Mouse (Mus musculus): ENCODE data around the gene Zbtb17.

Zbtb17 gene

DNA sequence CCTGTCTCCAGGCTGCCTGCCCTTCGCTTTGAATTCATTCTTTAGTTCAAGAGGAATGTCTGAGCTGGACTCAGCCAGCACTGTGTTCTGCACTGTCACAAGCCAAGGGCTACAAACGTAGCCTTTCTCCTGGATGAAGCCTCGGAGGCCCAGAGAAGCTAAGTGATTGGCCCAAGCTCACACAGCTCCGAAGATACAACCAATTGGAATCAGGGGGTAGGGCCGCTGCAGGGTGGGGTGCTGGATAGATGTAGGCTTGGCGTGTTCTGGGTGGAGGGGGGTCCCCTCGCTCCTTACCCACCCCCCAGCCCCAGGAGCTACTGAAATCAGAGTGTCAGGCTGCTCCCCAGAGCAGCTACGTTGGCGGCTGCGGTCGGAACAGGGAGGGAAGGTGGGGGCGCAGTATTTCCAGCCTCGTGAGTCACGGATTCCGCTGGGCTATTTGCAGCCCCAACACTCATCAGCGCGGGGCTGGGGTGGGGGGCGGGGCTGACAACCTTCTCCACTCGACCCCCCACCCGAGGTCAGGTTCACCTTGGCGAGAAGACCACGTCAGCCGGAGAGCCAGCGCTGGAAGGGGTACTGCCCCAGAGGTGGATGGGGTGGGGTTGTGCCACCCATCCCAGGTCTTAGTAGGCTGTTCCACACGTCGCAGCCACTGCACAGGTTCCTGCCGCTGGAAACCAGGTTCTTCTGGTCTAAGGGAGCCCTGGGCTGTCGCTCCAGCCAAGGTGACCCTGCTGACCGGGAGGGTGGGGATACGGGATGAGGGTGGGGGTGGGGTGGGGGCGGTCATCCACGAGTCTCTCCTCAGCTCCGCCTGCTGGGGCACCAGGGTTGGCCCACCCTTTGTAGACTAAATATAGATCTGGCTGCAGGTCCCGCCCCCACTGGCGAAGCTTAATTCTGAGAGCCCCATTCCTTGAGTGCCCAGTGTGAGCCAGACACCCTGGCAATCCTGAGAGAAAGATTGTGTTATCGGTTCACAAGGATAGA, 18.7 kb upstream of the Zbtb17 start:
- DNase-seq (ENCODE audit: extremely low read depth, insufficient read length, low spot score) = no peak

- DNase-seq (ENCODE audit: extremely low read depth, insufficient read length, low spot score) = no peak
Observed at GRCm38 (mm10) chr4:141426796-141427745, 17.4 kb upstream of the Zbtb17 start.

GRCm38 (mm10) chr4:141427921-141428320, 16.5 kb upstream of the Zbtb17 start:
- DNase-seq (ENCODE audit: extremely low read depth, insufficient read length, low spot score) = no peak

DNA sequence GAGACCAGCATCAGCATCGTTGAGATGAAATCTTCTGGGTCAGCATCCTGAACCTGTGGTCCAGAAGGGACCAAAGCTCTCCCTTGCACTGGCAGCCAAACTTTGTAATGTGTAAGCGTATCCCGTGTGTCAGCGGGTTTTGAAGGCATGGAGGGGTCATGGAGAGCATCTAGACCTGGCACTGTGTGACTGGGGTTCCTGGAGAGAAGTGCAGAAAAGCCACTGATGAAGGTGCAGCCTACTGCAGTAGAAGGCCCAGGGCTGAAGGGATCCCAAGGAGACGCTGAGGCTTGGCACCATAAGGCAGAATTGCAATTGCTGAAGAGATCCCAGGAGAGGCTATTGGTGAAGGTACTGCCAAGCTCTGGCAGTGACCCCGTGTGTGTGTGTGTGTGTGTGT, 15.1 kb upstream of the Zbtb17 start:
- no peak for DNase-seq (ENCODE audit: extremely low read depth, insufficient read length, low spot score)

- DNase-seq (ENCODE audit: extremely low read depth, insufficient read length, low spot score) = peak; percentile 23
Observed at GRCm38 (mm10) chr4:141429847-141430246, 14.6 kb upstream of the Zbtb17 start.

DNA sequence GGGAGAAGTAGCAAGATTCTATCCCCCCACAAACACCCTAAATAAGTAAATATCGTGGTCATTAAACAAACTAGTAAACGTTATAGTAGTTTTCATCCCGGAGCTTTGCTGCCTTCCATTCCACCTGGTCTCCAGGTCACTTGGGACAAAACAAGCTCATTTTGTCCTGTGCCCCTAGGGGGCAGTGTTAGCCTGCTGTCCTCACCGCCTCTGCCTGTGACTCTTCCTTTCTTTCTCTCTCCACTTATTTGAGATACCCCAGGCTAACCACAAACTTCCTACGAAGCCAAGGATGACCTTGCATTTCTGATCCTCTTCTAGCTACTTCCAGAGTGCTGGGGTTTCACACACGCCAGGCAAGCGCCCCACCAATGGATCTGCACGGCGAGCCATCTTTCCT, 13.5 kb upstream of the Zbtb17 start:
- peak; percentile 40 for DNase-seq (ENCODE audit: extremely low read depth, insufficient read length, low spot score)

GRCm38 (mm10) chr4:141432666-141433065, 11.8 kb upstream of the Zbtb17 start:
- DNase-seq (ENCODE audit: extremely low read depth, insufficient read length, low spot score) = no peak

DNA sequence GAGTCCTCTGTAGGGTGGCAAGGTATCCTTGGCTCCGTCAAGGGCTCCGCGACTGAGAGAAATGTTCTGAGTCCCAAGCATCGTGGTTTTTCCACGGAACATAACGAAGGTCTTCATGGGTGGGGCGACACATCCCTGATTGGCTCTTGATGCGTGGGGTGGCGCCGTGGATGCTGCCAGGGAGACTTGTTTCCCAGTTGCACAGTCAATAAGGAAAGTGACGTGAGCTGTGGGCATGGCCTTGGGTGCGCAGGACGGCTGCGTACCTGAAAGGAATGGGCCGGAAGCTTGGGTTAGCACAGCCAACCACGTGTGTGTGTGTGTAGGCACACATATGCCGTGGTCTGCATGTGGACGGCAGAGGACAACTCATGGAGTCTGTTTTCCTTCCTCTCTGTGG, 11.3 kb upstream of the Zbtb17 start:
- no peak for DNase-seq (ENCODE audit: extremely low read depth, insufficient read length, low spot score)

GRCm38 (mm10) chr4:141435974-141436373, 8.5 kb upstream of the Zbtb17 start, which contains the start of gene Srarp:
Gene Srarp, minus strand, starts transcription at chr4:141436105.
- no peak for DNase-seq (ENCODE audit: extremely low read depth, insufficient read length, low spot score)

- DNase-seq (ENCODE audit: extremely low read depth, insufficient read length, low spot score) = no peak
Observed at GRCm38 (mm10) chr4:141439083-141439803, 5.2 kb upstream of the Zbtb17 start.

DNA sequence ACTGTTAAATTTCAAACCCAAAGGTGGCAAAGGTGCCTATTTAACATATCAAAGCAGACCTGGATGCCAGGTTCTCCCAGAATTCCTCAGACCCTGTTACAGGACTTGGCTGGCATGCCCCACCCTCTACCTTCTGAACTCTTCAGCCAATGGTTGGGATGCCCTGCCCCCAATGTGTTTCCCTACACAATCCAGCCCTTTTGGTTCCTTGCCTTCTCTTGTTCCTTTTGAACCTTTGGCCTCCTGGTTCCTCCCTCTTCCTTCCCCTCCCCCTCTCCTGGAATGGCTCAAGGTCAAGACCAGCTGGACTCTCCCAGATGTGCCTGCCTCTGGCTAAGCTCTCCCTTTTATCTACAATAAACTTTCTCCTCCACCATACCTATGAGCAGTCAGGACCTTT, 3.6 kb upstream of the Zbtb17 start:
- DNase-seq (ENCODE audit: extremely low read depth, insufficient read length, low spot score) = no peak

DNA sequence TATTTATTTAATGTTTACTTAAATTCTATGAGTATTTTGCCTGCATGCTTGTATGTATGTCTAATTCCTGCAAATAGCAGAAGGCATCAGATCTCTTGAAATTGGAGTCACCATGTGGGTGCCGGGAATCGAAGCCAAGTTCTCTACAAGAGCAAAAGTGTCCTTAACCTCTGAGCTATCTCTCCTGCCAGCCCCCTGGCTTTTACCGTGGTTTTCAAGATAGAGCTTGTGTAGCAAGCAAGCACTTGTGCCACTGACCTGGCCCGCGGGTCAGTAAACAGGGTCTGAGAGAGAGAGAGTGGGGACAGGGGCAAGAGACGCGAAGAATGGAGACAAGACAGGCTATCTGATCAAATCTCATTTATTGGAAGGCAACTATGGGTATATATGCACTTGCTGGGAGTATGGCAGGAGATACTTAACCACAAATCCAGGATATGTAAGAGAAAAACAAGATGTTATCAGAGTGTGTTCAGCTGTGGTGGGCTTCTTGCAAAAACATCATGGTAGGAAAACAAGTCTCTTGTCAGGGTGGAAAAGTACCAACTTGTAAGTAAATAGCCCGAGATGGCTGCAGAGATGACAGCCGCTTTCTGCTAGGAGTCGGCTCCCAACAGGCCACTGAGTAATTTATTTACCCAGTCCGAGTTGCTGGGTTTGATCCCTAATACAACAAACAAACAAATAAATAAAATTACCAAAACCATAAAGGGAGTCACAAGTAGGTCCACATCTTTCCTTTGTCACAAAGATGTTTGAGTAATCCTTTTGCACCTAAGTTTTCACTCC, 619 bp upstream of the Zbtb17 start:
- DNase-seq (ENCODE audit: extremely low read depth, insufficient read length, low spot score) = no peak

GRCm38 (mm10) chr4:141445328-141445720, 870 bp downstream of the Zbtb17 start:
- no peak for DNase-seq (ENCODE audit: extremely low read depth, insufficient read length, low spot score)

DNA sequence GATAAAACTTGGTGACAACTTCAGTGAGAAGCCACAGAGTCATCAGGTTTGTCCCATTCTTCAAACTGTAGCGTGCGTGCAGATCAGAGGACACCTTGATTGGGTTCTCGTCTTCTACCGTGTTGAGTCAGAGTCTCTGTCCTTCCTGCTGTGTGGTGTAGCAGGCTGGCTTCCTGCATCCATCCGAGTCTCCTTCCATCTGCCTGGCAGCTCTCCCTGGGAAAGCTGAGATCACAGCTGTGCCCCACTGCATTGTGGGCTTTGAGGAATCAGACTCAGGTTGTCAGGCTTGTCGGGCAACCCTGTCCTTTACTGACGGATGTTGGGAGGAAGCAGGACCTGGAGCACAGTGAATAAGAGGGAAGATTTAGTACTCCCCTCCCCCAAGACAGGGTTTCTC, 1.8 kb downstream of the Zbtb17 start:
- no peak for DNase-seq (ENCODE audit: extremely low read depth, insufficient read length, low spot score)

DNA sequence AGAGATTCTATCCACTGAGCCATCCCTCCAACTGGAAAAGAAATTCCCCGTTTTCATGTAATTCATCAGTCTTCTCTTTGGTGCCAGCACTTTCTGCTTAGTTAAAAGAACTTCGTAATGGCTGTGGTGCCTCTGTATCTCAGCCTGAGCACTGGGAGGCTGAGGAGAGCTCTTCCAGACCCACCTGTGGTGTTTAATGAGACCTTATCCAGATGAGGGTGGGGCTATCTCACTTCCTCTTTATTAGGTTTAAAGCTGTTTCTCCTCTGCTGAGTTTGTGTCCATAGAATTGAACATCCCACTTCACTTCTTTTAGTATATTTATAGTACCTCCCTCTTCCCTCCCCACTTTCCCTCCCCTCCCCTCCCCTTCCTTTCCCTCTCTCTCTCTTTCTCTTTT, 6.8 kb downstream of the Zbtb17 start:
- no peak for DNase-seq (ENCODE audit: extremely low read depth, insufficient read length, low spot score)

DNA sequence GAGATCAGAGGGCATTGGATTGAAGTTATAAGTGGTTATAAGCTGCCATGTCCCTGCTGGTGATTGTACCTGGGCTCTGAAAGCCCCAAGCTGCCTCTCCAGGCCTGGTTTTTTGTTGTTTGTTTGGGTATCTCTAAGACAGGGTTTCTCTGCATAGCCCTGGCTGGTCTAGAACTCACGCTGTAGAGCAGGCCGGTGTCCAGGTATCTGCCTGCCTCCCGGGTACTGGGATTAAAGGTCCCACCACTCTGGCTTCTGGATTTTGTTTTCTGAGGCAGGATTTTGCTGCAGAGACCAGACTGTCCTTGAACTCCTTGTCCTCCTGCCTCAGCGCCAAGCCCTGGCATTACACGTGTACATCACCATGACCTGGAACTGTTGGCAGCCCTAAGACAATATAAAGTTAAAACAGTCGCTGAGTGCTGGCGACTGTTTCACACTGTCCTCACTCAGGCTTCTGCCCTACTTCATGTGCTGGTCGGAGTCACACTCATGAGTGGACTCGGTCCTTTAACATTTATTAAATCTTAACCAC, 7.5 kb downstream of the Zbtb17 start:
- DNase-seq (ENCODE audit: extremely low read depth, insufficient read length, low spot score) = no peak

GRCm38 (mm10) chr4:141454581-141455350, 10.3 kb downstream of the Zbtb17 start:
- DNase-seq (ENCODE audit: extremely low read depth, insufficient read length, low spot score) = peak; percentile 65

- DNase-seq (ENCODE audit: extremely low read depth, insufficient read length, low spot score) = no peak
Observed at GRCm38 (mm10) chr4:141455526-141455925, 11.1 kb downstream of the Zbtb17 start.

Measured in 3134 (cell line).